Mouse (Mus musculus) thymus, adult 2 months (tissue): ENCODE measurements around the gene Cbfa2t3.

ENCODE experiments used
- CTCF ChIP-seq: fragments of 200-500 bp; IDR thresholded peaks from 2 replicates; pipeline ENCODE4 v1.5.1; 2012; ENCODE audit warnings: mild to moderate bottlenecking, control low read depth, low read length, moderate library complexity, borderline replicate concordance; ENCODE audit not compliant: control insufficient read depth, poor library complexity, insufficient read depth; ENCODE audit errors: extremely low read depth
- POLR2A ChIP-seq: fragments of 200-500 bp; IDR thresholded peaks from 2 replicates; pipeline ENCODE4 v1.6.1; 2012; ENCODE audit warnings: mild to moderate bottlenecking, low read length, control low read depth, moderate library complexity; ENCODE audit not compliant: control insufficient read depth, poor library complexity, insufficient read depth; ENCODE audit errors: extremely low read depth

- TF ChIP-seq CTCF: no peak
- no peak for TF ChIP-seq POLR2A
Measured at GRCm38 (mm10) chr8:122586749-122587148, 112.2 kb downstream of the Cbfa2t3 start.
